Mouse (Mus musculus): ENCODE measurements around the gene 4932438A13Rik. TPM values are rescaled to one million over a fixed set of nuclear protein-coding genes. Genes with fewer than 3 reads are reported as not detected.

4932438A13Rik gene
- polyA plus RNA-seq, 1 experiment from 2014 or later = 95.9 TPM

- H3K27ac ChIP-seq (ENCODE audit: low read length) = no peak overlapping the region
- H3K9ac ChIP-seq (ENCODE audit: low read depth, low read length) = no peak overlapping the region
- no peak overlapping the region for H3K4me3 ChIP-seq (ENCODE audit: low read depth, low read length)
- WGBS = 94% methylated on average over 2 of the region's 2 CpGs
- H3K9me3 ChIP-seq (replicated peaks; ENCODE audit: control insufficient read depth, low read length, poor library complexity, severe bottlenecking) = no peaks in the 10 kb centered on the region
- no peak for ATAC-seq
- no peaks in the 10 kb centered on the region for H3K36me3 ChIP-seq (ENCODE audit: control insufficient read depth, insufficient read depth, low read length)
- peaks cover 4% of the 10 kb centered on the region for H3K4me1 ChIP-seq (ENCODE audit: control insufficient read depth, insufficient read depth, low read length)
- no peaks in the 10 kb centered on the region for H3K27me3 ChIP-seq (ENCODE audit: control insufficient read depth, insufficient read depth, low read depth, low read length)
- no peak overlapping the region for H3K4me2 ChIP-seq (ENCODE audit: low read length)
These were observed 28.1 kb upstream of the 4932438A13Rik start for GRCm38 (mm10) chr3:36834832-36835231.

GRCm38 (mm10) chr3:36835525-36836203 is 27.2 kb upstream of the 4932438A13Rik start:
- Histone ChIP-seq H3K9me3 (replicated peaks; ENCODE audit: control insufficient read depth, low read length, poor library complexity, severe bottlenecking) (no peaks in the 10 kb centered on the region), H3K4me2 (ENCODE audit: low read length) (peak overlapping the region; percentile 41), H3K27ac (ENCODE audit: low read length) (peak overlapping the region; percentile 31; the same call in 1 of the 2 replicates), H3K9ac (ENCODE audit: low read depth, low read length) (0 out of 2 replicates have a peak overlapping the region, but pooled peaks have one; percentile 18), H3K27me3 (ENCODE audit: control insufficient read depth, insufficient read depth, low read depth, low read length) (no peaks in the 10 kb centered on the region), H3K36me3 (ENCODE audit: control insufficient read depth, insufficient read depth, low read length) (no peaks in the 10 kb centered on the region), H3K4me3 (ENCODE audit: low read depth, low read length) (no peak overlapping the region; the same call in 1 of the 2 replicates), H3K4me1 (ENCODE audit: control insufficient read depth, insufficient read depth, low read length) (peaks cover 5% of the 10 kb centered on the region)
- WGBS = 21% methylated on average over 18 of the region's 18 CpGs
- peak; percentile 76 for ATAC-seq

DNA sequence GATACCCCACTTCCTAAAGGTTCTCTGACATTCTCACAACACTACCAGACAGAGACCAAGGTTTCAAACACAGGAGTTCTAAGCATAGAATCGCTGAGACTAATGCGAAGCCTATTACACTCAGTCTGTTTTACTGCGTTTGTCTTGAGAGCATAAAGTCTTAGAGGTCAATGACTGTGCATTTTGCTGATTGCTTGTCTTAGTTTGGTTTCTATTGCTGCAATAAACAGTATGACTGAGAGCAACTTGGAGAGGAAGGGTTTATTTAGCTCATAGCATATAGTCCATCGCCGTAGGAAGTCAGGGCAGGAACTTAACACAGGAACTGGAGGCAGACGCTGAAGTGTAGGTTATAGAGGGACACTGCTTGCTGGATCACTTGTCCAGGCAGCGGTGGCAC is 26.1 kb upstream of the 4932438A13Rik start:
- no peaks in the 10 kb centered on the region for H3K27me3 ChIP-seq (ENCODE audit: control insufficient read depth, insufficient read depth, low read depth, low read length)
- no peak overlapping the region for H3K27ac ChIP-seq (ENCODE audit: low read length)
- no peak overlapping the region for H3K4me3 ChIP-seq (ENCODE audit: low read depth, low read length)
- H3K36me3 ChIP-seq (ENCODE audit: control insufficient read depth, insufficient read depth, low read length) = no peaks in the 10 kb centered on the region
- no peak for ATAC-seq
- WGBS = 95% methylated on average over 7 of the region's 7 CpGs
- no peak overlapping the region for H3K4me2 ChIP-seq (ENCODE audit: low read length)
- no peak overlapping the region for H3K9ac ChIP-seq (ENCODE audit: low read depth, low read length)
- no peaks in the 10 kb centered on the region for H3K9me3 ChIP-seq (replicated peaks; ENCODE audit: control insufficient read depth, low read length, poor library complexity, severe bottlenecking)
- H3K4me1 ChIP-seq (ENCODE audit: control insufficient read depth, insufficient read depth, low read length) = peaks cover 7% of the 10 kb centered on the region

GRCm38 (mm10) chr3:36840650-36841555 is 22.0 kb upstream of the 4932438A13Rik start:
- 20% methylated on average over 12 of the region's 12 CpGs for WGBS

DNA sequence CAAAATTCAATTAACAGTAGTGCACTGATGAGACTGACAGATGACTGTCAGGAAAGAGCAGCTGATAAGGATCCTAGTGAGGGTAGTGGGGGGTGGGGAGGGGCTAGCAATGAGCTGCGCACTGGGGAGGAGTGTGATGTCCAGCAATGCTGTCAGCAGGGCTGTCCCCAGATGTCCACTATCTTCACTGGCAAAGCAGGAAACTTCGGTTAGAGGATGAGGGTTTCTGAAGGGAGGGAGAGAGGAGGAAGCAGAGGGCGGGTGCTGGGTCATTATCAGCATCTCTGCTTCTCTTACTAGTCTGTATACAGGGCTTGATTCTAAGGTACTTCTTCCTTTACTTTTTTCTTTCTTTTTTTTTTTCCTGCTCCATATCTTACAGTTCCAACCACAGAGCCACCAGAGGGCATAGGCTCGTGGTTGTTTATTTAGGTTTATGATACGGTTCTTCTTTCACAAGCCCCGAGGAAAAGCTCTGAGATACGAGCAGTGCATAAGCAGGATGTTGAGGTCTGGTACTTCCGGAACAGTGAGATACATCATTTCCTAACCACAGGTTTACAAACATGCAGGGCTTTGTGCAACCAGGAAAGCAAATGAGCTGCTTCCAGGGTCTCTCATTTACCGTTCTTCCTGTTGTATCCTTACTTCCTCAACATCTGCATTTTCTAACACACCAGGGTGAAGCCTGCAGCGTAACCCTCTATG is 9.0 kb upstream of the 4932438A13Rik start:
- no peak overlapping the region for H3K9ac ChIP-seq (ENCODE audit: low read depth, low read length)
- H3K9me3 ChIP-seq (replicated peaks; ENCODE audit: control insufficient read depth, low read length, poor library complexity, severe bottlenecking) = no peaks in the 10 kb centered on the region
- no peak overlapping the region for H3K27ac ChIP-seq (ENCODE audit: low read length)
- no peaks in the 10 kb centered on the region for H3K27me3 ChIP-seq (ENCODE audit: control insufficient read depth, insufficient read depth, low read depth, low read length)
- no peak overlapping the region for H3K4me2 ChIP-seq (ENCODE audit: low read length)
- H3K36me3 ChIP-seq (ENCODE audit: control insufficient read depth, insufficient read depth, low read length) = no peaks in the 10 kb centered on the region
- no peak for ATAC-seq
- no peaks in the 10 kb centered on the region for H3K4me1 ChIP-seq (ENCODE audit: control insufficient read depth, insufficient read depth, low read length)
- H3K4me3 ChIP-seq (ENCODE audit: low read depth, low read length) = no peak overlapping the region
- 77% methylated on average over 10 of the region's 10 CpGs for WGBS

More at GRCm38 (mm10) chr3:36840650-36841555, 22.0 kb upstream of the 4932438A13Rik start:
- Histone ChIP-seq H3K4me1 (ENCODE audit: control insufficient read depth, insufficient read depth, low read length) (peaks cover 4% of the 10 kb centered on the region), H3K36me3 (ENCODE audit: control insufficient read depth, insufficient read depth, low read length) (no peaks in the 10 kb centered on the region), H3K4me3 (ENCODE audit: low read depth, low read length) (no peak overlapping the region), H3K27ac (ENCODE audit: low read length) (no peak overlapping the region), H3K4me2 (ENCODE audit: low read length) (peak overlapping the region; percentile 12; the same call in 1 of the 2 replicates), H3K27me3 (ENCODE audit: control insufficient read depth, insufficient read depth, low read depth, low read length) (no peaks in the 10 kb centered on the region), H3K9me3 (replicated peaks; ENCODE audit: control insufficient read depth, low read length, poor library complexity, severe bottlenecking) (no peaks in the 10 kb centered on the region), H3K9ac (ENCODE audit: low read depth, low read length) (no peak overlapping the region)
- peak; percentile 83 for ATAC-seq

DNA sequence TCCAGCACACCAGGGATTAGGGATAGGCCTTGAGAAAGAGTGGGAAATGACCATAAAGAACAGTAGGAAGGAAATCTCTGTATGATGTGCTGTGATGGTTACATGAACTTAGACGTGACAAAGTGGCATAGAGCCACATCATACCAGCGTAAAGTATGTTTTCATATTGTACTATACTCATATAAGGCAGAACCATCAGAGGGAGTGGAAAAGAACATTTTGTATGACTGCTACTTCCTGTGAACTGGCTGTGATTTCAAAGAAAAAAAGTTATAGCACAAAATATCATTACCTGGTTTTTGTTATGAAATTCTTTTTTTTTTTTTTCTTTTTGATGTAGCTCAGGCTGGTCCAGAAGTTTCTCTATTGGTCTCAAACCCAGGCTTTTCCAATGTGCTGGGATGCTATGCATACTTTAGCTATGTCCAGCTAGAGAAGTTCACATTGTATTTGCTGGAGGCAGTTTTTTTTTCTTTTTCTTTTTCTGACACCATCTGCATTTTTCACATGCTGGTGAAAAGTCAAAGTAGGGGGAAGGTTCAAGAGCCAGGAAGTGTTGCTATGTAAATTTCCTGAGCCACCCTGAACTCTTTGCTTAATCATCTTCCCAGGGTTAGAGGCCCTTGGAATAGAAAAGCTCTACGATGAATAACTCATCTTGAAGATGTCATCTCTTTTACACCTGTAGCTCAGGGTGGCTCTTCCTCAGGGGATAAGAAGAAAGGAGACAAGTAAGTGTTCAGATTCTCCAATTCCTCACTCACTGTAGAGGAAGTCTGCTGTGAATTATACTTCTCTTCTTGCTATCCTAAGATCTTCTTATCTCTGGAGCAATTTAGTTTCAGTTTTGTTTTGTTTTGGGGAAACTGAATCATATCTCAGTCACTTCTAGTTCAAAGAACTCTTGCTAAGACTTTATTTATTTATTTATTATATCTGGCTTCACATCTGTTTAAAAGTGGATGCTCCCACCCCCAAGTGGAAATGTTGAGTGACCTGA is 1.2 kb upstream of the 4932438A13Rik start:
- Histone ChIP-seq H3K4me1 (ENCODE audit: control insufficient read depth, insufficient read depth, low read length) (peaks cover 5% of the 10 kb centered on the region), H3K27ac (ENCODE audit: low read length) (no peak overlapping the region), H3K4me2 (ENCODE audit: low read length) (no peak overlapping the region), H3K27me3 (ENCODE audit: control insufficient read depth, insufficient read depth, low read depth, low read length) (no peaks in the 10 kb centered on the region), H3K4me3 (ENCODE audit: low read depth, low read length) (no peak overlapping the region), H3K9ac (ENCODE audit: low read depth, low read length) (no peak overlapping the region), H3K36me3 (ENCODE audit: control insufficient read depth, insufficient read depth, low read length) (peaks cover 4% of the 10 kb centered on the region), H3K9me3 (replicated peaks; ENCODE audit: control insufficient read depth, low read length, poor library complexity, severe bottlenecking) (no peaks in the 10 kb centered on the region)
- 93% methylated on average over 3 of the region's 3 CpGs for WGBS
- ATAC-seq = no peak

DNA sequence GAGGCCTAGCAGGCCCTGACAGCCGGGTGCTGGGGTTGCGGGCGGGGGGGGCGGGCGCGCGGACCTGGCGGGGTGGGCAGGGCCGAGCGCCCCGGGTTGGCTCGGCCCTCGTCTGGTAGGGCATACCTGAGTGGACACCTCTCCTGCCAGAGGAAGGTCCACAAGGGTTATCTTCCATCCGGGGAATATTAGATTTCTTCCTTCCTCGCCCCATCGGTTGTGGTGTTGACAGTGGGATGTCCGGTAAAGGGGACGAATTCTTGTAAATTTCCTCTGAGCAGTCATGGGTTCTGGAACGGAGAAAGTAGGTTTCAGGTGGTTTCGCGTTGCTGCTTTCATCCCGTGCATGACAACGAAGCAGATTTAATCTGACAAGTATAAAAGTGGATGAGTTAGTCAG is 523 bp downstream of the 4932438A13Rik start:
- peak; percentile 64 for ATAC-seq
- Histone ChIP-seq H3K27ac (ENCODE audit: low read length) (peak overlapping the region; percentile 68), H3K36me3 (ENCODE audit: control insufficient read depth, insufficient read depth, low read length) (peaks cover 4% of the 10 kb centered on the region), H3K27me3 (ENCODE audit: control insufficient read depth, insufficient read depth, low read depth, low read length) (no peaks in the 10 kb centered on the region), H3K9ac (ENCODE audit: low read depth, low read length) (peak overlapping the region; percentile 79), H3K4me1 (ENCODE audit: control insufficient read depth, insufficient read depth, low read length) (peaks cover 5% of the 10 kb centered on the region), H3K9me3 (replicated peaks; ENCODE audit: control insufficient read depth, low read length, poor library complexity, severe bottlenecking) (no peaks in the 10 kb centered on the region), H3K4me2 (ENCODE audit: low read length) (peak overlapping the region; percentile 67), H3K4me3 (ENCODE audit: low read depth, low read length) (peak overlapping the region; percentile 75)
- WGBS = 2% methylated on average over 17 of the region's 23 CpGs

GRCm38 (mm10) chr3:36863881-36864280 is 977 bp downstream of the 4932438A13Rik start:
- Histone ChIP-seq H3K4me1 (ENCODE audit: control insufficient read depth, insufficient read depth, low read length) (peaks cover 5% of the 10 kb centered on the region), H3K36me3 (ENCODE audit: control insufficient read depth, insufficient read depth, low read length) (peaks cover 4% of the 10 kb centered on the region), H3K27ac (ENCODE audit: low read length) (no peak overlapping the region), H3K27me3 (ENCODE audit: control insufficient read depth, insufficient read depth, low read depth, low read length) (no peaks in the 10 kb centered on the region), H3K4me2 (ENCODE audit: low read length) (peak overlapping the region; percentile 67), H3K4me3 (ENCODE audit: low read depth, low read length) (peak overlapping the region; percentile 75), H3K9me3 (replicated peaks; ENCODE audit: control insufficient read depth, low read length, poor library complexity, severe bottlenecking) (no peaks in the 10 kb centered on the region), H3K9ac (ENCODE audit: low read depth, low read length) (peak overlapping the region; percentile 79)
- 84% methylated on average over 4 of the region's 4 CpGs for WGBS
- no peak for ATAC-seq
